Mouse (Mus musculus): ENCODE data around the gene Ccpg1. TPM values are rescaled to one million over a fixed set of nuclear protein-coding genes. Genes with fewer than 3 reads are reported as not detected.
A peak's percentile ranks its signal among the peaks of the same experiment; 100 is the strongest.

The Ccpg1 gene
- 100 to 1,000 TPM in 1 of 2 experiments, 10 to 100 TPM in 1; 86.5 to 108 TPM for total RNA-seq (2021)
- 15.5 and 28.3 TPM in 2 replicates for polyA plus RNA-seq (2012; rRNA removed)
- long read RNA-seq, transcript Ccpg1-208 (8 exons, 2,939 nt) = major isoform, 8 of 105 reads
- long read RNA-seq, transcript Ccpg1-202 (9 exons, 2,969 nt) = minor isoform, 5 of 105 reads
- long read RNA-seq, partial matches to known transcripts = 10 of 105 reads
- long read RNA-seq, other reads (novel, unspliced or antisense) = 78 of 105 reads

DNA sequence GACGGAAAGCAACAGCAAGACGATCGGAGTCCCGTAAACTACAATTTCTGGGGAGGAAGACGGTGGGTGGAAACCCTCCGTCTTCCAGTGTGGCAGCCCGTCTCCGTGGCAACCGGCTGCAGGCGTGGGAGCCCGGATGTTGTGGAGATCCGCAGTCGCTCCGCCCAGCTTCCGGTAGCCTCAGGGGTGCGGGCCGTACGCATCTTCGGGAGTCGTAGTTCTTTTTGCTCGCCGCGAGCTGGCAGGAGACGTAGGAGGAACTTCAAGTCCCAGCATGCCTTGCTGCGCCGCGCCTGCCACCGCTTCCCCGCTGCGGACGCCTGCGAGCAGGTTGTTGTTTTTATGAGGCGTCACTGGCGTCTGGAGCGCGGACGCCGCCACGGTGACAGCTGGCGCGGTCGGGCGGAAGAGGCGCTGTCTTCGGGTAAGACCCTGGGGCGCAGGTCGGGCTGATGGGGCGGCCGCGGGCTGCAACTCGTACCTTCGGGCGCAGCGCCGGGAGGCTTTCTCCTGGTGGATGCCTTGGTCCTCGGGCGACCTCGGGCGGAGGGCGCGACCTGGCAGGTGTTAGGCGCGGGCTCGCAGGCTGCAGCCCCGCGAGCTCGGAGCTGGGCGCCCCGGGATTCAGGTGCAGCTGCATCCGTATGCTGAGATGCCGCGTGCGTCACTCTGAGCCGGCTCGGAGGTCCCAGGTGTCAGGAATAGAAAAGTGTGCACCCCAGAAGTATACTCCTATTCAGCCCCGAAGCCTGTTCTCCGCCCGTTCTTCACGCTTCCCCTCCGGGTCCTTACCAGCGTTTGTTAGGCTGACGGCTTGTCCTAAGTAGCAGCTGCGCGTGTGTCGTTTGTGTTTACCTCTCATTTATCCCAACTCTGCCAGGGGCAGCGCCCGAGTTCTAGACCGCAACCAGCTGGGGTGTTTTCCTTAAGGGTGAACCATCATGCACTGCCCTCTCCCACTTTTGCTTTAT lies at the start of gene Ccpg1, which contains the start of gene Ccpg1os:
Ccpg1 (plus strand) TSS at position 180 of the 971 bp plus-strand sequence.
Ccpg1os (minus strand) TSS at position 133 of the 971 bp plus-strand sequence.
- under 1% methylated on average over 88 of the region's 88 CpGs for WGBS

DNA sequence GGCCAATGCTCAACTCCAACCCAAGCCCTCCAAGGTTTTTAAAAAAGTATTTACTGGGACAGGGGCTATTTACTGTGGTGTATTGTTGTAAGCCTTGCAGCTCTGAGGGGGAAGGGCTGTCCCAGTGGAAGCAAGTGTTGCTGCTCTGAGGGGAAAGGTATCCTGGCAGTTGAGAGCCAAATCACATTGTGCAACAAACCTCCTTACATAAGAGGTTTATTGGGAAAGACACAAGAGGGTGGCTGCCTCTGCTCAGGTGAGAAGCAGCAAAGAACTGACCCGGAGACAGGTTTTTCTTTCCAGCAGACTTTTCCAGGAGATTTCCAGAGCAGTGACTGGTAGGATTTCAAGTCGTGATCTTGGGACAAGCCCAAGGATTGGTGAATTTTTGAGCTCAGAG lies 48.9 kb upstream of the Ccpg1 start:
- TF ChIP-seq EP300 (IDR thresholded peaks at IDR 0.05; ENCODE audit: insufficient read depth, low read depth, low read length) (no peak), CTCF (IDR thresholded peaks at IDR 0.05) (no peak), POLR2A (IDR thresholded peaks at IDR 0.05; ENCODE audit: insufficient read depth, low read depth, low read length) (no peak)
- DNase-seq = no peak
- H3K27ac ChIP-seq = no peak overlapping the region
- intact Hi-C loops (cut with DNase I) = no loop called here
- no peaks in the 10 kb centered on the region for H3K27me3 ChIP-seq (ENCODE audit: control insufficient read depth, insufficient read depth, low read length)
- no peak overlapping the region for H3K9ac ChIP-seq (ENCODE audit: low read depth, low read length)
- no peak overlapping the region for H3K4me3 ChIP-seq
- H3K79me2 ChIP-seq (replicated peaks; ENCODE audit: control insufficient read depth, insufficient read depth, low read length) = no peaks in the 10 kb centered on the region
- WGBS = 70% methylated on average over 2 of the region's 2 CpGs
- no peaks in the 10 kb centered on the region for H3K4me1 ChIP-seq (ENCODE audit: control insufficient read depth, insufficient read depth, low read length)
- no peaks in the 10 kb centered on the region for H3K36me3 ChIP-seq (ENCODE audit: control insufficient read depth, insufficient read depth, low read length)

More for the DNA sequence above, at the start of gene Ccpg1, which contains the start of gene Ccpg1os:
- TF ChIP-seq CTCF (IDR thresholded peaks at IDR 0.05) (peak; percentile 46), EP300 (IDR thresholded peaks at IDR 0.05; ENCODE audit: insufficient read depth, low read depth, low read length) (peak; percentile 7; the same call in 1 of the 2 replicates), POLR2A (IDR thresholded peaks at IDR 0.05; ENCODE audit: insufficient read depth, low read depth, low read length) (peak; percentile 62)
- no peaks in the 10 kb centered on the region for H3K79me2 ChIP-seq (replicated peaks; ENCODE audit: control insufficient read depth, insufficient read depth, low read length)
- H3K4me1 ChIP-seq (ENCODE audit: control insufficient read depth, insufficient read depth, low read length) = peaks cover 1% of the 10 kb centered on the region; the same call in 1 of the 2 replicates
- peak within 1 kb of the TSS; percentile 69 for H3K4me3 ChIP-seq
- peak within 1 kb of the TSS; percentile 83 for H3K9ac ChIP-seq (ENCODE audit: low read depth, low read length)
- H3K27ac ChIP-seq = peak within 1 kb of the TSS; percentile 95
- peak; percentile 94 to 98 for DNase-seq
- no peaks in the 10 kb centered on the region for H3K27me3 ChIP-seq (ENCODE audit: control insufficient read depth, insufficient read depth, low read length)
- intact Hi-C loops (cut with DNase I) = loop anchor here (2.0 to 5.0 kb wide), 3 partner anchors 15 to 127 kb away; partner anchors contain the start of gene Rsl24d1
- H3K36me3 ChIP-seq (ENCODE audit: control insufficient read depth, insufficient read depth, low read length) = no peaks in the 10 kb centered on the region

DNA sequence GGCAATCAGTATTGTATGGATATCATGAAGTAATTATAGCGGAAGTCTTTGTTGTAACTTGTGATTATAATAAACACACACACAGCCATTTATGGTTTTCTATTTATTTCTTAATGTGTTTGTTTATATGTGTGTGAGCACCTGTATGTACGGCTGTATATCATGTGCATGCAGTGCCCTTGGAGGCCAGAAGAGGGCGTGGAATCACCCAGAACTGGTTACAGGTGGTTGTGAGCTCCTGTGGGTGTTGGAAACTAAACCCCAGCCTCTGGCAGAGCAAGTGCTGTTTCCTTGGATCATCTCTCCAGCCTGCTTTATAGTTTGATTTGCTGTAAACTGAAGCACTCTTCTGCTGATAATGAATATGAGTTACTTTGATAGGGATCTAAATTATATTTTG lies 41.8 kb upstream of the Ccpg1 start:
- Histone ChIP-seq H3K79me2 (replicated peaks; ENCODE audit: control insufficient read depth, insufficient read depth, low read length) (no peaks in the 10 kb centered on the region), H3K36me3 (ENCODE audit: control insufficient read depth, insufficient read depth, low read length) (no peaks in the 10 kb centered on the region), H3K4me1 (ENCODE audit: control insufficient read depth, insufficient read depth, low read length) (no peaks in the 10 kb centered on the region), H3K27ac (no peak overlapping the region), H3K4me3 (no peak overlapping the region), H3K9ac (ENCODE audit: low read depth, low read length) (no peak overlapping the region), H3K27me3 (ENCODE audit: control insufficient read depth, insufficient read depth, low read length) (no peaks in the 10 kb centered on the region)
- TF ChIP-seq CTCF (IDR thresholded peaks at IDR 0.05) (peak; percentile 24; the same call in 1 of the 2 replicates), EP300 (IDR thresholded peaks at IDR 0.05; ENCODE audit: insufficient read depth, low read depth, low read length) (no peak)
- DNase-seq = no peak
- 65% methylated on average over 3 of the region's 3 CpGs for WGBS
- intact Hi-C loops (cut with DNase I) = no loop called here

DNA sequence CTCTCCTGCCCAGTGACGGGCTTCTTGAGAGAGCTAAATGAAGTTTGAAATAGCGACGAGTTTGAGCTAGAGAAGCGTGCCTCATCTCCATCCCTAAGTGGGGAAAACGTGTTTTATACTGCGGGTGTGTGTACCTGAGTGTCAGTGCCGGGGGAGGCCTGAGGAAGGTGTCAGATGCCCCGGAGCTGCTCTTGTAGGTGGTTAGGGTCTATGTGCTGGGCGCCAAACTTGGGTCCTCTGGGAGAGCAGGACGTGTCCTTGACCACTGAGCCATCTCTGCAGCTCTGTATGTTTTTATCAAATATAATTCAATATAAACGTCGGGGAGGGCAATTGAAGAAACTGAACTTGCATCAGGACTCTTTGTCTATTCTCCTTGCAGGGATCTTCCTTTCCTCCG lies 40.9 kb upstream of the Ccpg1 start:
- no peak for TF ChIP-seq POLR2A (IDR thresholded peaks at IDR 0.05; ENCODE audit: insufficient read depth, low read depth, low read length)
- no peak for TF ChIP-seq CTCF (IDR thresholded peaks at IDR 0.05)
- TF ChIP-seq EP300 (IDR thresholded peaks at IDR 0.05; ENCODE audit: insufficient read depth, low read depth, low read length) = no peak

DNA sequence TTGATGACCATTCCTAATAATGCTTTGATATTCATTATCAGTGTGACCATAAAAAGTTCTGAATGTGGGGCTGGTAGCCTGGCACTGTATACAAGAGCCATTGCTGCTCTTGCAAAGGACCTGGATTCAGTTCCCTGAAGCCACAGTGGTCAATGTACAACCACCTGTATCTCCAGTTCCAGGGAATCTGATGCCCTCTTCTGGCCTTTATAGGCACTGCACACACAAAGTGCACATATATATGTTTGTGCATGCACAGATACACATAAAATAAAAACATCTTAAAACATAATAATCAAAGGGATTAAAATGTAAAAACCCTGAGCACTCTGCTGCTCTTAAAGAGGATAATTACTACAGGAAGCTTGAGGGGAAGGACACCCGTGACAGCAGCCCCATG lies 38.2 kb upstream of the Ccpg1 start:
- TF ChIP-seq CTCF (IDR thresholded peaks at IDR 0.05) (0 out of 2 replicates have a peak, but pooled peaks have one; percentile 12), EP300 (IDR thresholded peaks at IDR 0.05; ENCODE audit: insufficient read depth, low read depth, low read length) (no peak), POLR2A (IDR thresholded peaks at IDR 0.05; ENCODE audit: insufficient read depth, low read depth, low read length) (no peak)
- no peak overlapping the region for H3K4me3 ChIP-seq
- intact Hi-C loops (cut with DNase I) = no loop called here
- no peaks in the 10 kb centered on the region for H3K36me3 ChIP-seq (ENCODE audit: control insufficient read depth, insufficient read depth, low read length)
- 90% methylated on average over 1 of the region's 1 CpGs for WGBS
- H3K4me1 ChIP-seq (ENCODE audit: control insufficient read depth, insufficient read depth, low read length) = no peaks in the 10 kb centered on the region
- 0 out of 2 replicates have a peak, but pooled peaks cover 1% of the 10 kb centered on the region for H3K27me3 ChIP-seq (ENCODE audit: control insufficient read depth, insufficient read depth, low read length)
- H3K27ac ChIP-seq = no peak overlapping the region
- H3K79me2 ChIP-seq (replicated peaks; ENCODE audit: control insufficient read depth, insufficient read depth, low read length) = no peaks in the 10 kb centered on the region
- DNase-seq = no peak
- H3K9ac ChIP-seq (ENCODE audit: low read depth, low read length) = no peak overlapping the region

More for the DNA sequence above, 40.9 kb upstream of the Ccpg1 start:
- H3K27ac ChIP-seq = no peak overlapping the region
- no peak overlapping the region for H3K4me3 ChIP-seq
- no peak for DNase-seq
- no peaks in the 10 kb centered on the region for H3K4me1 ChIP-seq (ENCODE audit: control insufficient read depth, insufficient read depth, low read length)
- intact Hi-C loops (cut with DNase I) = no loop called here
- H3K36me3 ChIP-seq (ENCODE audit: control insufficient read depth, insufficient read depth, low read length) = no peaks in the 10 kb centered on the region
- WGBS = 88% methylated on average over 13 of the region's 13 CpGs
- H3K79me2 ChIP-seq (replicated peaks; ENCODE audit: control insufficient read depth, insufficient read depth, low read length) = no peaks in the 10 kb centered on the region
- no peaks in the 10 kb centered on the region for H3K27me3 ChIP-seq (ENCODE audit: control insufficient read depth, insufficient read depth, low read length)
- no peak overlapping the region for H3K9ac ChIP-seq (ENCODE audit: low read depth, low read length)

All from heart, adult 2 months (tissue).